Mouse (Mus musculus): ENCODE measurements at regions not wholly inside any gene's neighbourhood (a gene's known extent, or its start where the extent isn't known, plus 50 kb on each side); places are given as distances from the start of the nearest gene placed in this dataset.
"Not testable (repeated sequence)": the region's sequence is repeated elsewhere in the genome, so short reads cannot be mapped to it uniquely, and the experiment has no call there.

GRCm38 (mm10) chr1:47285639-47286038, 393.0 kb upstream of the Slc39a10 start:
- no peak for DNase-seq

DNA sequence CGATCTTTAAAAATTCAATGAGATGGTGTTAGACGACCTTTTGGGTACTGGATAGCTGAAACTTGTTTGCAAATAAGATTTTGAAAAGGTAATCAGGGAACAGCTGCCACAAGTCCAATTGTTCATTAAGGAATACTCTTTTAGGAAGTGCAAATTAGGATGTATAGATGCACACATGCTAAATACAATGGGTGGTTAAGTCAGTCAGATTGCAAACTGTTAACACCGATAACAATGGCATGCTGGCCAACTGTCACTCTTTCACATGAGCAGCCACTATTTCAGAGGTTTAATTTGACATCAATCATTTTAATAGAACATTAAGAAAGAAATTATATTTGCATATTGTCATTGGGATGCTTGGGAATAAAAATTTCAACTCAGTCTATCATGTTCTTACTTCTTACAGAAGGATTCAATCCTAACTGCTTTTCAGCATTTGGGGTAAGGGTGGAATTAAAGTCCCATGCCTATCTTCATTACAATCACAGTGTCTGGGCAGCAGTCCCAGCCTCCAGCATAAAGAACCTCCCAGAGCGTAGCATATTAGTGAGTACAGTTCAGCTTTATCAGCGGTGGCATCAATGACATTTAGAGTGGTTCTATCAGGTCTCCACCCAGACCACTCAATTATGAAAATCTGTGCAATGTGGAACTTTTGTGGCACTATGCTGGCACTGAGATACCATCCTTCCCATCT, 385.8 kb upstream of the Slc39a10 start:
- no peak for DNase-seq

DNA sequence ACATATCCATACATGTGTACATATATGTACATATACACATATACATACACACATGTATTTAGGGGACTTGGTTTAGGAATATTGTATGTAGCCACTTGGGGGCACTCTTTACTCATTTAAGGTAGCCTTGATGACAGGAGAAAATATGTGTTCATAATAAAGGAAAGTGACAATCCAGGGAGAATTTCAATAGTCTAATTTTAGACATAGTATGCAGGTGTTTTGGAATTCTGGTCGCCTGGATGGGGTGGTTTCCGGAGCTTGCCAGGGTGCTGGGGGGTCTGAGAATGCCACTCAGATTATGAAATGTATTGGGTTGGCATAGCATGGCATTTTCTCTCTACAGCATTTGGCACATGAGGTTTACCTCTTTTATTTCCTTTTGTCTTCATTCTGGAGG, 385.2 kb upstream of the Slc39a10 start:
- DNase-seq = no peak

DNA sequence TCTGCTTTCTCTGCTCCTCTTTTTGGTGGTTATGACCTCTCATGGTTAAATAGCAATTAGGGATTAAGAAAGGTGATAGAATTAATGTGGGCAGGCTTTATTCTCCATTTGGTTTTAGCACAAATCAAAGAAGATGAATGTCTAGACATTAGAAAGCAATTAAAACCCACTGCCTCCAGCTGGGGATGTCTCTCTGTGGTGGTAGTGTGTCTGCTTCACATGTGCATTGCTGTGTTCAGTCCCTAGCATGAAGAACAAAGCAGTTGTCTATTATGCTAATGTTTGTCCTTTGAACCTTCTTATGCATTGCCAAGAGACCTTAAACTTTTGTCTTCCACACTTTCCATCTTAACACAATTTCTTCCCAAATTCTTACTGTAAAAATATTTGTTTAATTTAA, 379.5 kb upstream of the Slc39a10 start:
- DNase-seq = no peak

DNA sequence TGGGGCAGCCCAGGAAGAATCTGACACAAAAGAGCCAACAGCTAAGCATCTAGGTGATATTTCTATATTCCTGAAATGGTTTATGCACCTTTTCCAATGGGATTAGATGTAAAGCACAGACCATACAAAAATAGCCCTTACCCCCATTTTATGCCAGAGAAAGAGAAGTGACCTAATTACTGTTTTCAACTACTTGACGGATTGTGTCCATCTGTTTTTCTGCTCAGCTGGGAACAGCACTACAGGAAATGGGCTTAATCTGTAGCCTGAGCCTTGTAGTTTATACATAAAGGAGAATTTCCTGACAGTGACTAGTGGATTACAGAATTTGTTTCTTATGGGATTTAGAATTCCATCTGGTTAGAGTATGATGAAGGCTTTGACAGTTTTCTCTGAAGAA, 371.0 kb upstream of the Slc39a10 start:
- DNase-seq = no peak

DNA sequence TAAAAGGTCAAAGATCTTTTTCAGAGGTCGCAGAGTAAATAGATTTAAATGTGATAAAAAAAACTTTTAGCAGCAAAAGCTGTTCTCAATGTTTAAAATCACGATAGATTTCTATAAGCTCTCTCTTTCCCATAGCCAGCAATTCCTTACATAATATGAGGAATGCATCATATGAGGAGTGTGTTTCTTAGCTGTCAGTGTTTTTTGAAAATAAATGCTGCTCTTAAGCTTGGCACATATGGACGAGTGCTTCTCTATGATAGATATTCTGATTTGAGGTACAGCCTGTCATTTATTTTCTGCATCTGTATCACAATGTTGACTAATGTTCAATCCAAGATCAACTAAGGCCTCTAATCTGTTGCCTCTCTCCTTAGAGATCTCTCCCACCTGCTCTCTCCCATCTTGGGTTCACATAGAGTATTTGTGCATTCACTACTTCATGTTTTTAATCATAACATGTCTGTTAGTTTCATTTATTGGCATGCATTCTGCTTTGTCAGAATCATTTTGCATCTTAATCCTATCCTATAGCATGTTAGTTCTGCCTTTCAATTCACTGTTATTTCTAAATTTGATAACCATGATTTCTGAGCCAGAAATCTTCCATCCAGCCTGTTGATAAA, 369.0 kb upstream of the Slc39a10 start:
- no peak for DNase-seq

DNA sequence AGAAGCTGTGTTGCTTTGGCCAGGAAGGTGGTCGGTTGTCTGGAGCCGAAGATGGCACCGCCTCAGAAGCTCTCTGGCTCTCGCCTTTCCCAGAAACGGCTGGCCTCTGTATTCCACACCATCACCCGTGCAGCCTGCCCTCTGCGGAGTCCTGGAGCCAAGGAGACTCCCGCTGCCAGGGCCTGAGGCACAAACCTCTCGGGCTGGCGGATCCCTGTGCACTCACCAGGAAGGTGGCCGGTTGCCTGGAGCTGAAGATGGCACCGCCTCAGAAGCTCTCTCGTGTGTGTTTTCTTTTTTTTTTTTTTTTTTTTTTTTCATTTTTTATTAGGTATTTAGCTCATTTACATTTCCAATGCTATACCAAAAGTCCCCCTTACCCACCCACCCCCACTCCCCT, 358.1 kb upstream of the Slc39a10 start:
- not testable (repeated sequence) for DNase-seq

GRCm38 (mm10) chr1:47217088-47217487, 324.4 kb upstream of the Slc39a10 start:
- DNase-seq = no peak

DNA sequence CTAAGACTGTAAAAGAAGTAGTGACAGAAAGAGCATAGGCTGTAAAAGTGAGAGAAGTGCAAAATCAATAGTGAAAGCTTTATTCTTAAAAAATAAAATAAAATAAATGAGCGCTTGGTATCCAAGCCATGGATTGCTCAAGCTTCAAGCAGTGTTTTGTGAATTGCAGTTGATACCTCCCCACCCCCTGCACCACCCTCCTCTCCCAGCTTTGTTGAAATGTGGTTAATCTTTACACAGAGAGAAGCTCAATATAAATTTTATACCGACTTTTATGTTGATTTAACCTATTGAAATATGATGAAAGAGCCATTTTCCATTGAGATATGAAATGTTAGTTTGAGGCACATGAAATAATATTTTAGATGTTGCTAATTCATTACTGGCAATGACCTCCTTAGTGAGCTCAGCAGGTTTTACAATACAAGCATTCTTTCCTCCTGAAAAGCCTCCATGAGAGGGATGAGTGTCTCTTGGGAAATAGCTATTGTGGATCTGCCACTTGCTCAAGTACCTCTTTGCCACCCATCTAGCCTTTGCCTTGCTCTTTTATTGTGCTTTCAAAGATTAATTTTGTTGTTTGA, 323.9 kb upstream of the Slc39a10 start:
- no peak for DNase-seq

GRCm38 (mm10) chr1:47213476-47213875, 320.8 kb upstream of the Slc39a10 start:
- DNase-seq = no peak

DNA sequence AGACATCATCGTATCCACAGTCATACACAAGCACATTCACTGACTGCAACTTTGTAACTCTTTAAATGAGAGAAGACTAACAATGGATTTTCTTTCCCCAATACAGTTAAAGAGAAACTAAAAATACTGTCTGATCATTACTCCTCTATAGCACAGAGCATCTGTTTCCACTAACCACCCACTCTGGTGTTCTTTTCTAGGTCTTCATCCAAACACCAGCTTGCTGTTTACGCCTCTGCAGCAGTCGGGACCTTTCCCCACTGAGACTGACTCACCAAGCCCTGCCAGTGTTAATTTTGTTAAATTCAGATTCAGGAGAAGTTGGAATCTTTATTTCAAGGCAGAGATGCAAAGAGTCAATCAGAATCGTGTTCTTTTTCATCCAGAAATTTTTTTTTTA, 300.3 kb upstream of the Slc39a10 start:
- DNase-seq = no peak

DNA sequence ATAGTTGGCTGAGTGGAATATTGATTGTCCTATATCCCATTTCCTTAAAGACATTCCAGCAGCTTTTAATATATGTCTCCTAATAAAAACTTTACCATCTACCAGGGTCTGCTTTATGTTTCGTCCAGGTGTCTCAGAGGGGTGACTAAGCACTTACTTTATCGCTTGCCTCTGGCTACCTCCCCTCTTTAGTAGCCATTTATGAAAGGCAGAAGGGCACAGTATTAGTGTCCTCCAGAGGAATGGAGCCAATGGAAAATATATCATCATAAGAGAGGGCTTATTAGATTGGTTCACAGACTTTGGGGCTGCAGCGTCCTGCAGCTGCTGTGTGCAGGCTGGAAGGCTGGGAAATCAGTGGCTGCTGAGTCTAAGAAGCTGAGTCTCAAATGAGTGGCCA, 271.8 kb upstream of the Slc39a10 start:
- no peak for DNase-seq

- DNase-seq = no peak
Measured at GRCm38 (mm10) chr1:47163808-47164410, 271.3 kb upstream of the Slc39a10 start.

DNA sequence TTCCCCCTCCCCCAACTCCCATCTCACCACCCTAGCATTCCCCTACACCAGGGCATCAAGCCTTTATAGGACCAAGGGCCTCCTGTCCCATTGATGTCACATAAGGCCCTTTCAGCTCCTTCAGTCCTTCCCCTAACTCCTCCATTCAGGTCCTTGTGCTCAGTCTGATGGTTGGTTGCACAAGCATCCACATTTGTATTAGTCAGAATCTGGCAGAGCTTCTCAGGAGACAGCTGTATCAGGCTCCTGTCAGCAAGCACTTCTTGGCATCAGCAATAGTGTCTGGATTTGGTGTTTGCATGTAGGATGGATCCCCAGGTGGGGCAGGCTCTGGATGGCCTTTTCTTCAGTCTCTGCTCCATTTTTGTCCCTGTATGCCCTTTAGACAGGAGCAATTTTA, 237.4 kb upstream of the Slc39a10 start:
- not testable (repeated sequence) for DNase-seq

- no peak for DNase-seq
Measured at GRCm38 (mm10) chr1:47119636-47120035, 227.0 kb upstream of the Slc39a10 start.

- DNase-seq = not testable (repeated sequence)
Measured at GRCm38 (mm10) chr1:47116681-47117080, 224.0 kb upstream of the Slc39a10 start.

DNA sequence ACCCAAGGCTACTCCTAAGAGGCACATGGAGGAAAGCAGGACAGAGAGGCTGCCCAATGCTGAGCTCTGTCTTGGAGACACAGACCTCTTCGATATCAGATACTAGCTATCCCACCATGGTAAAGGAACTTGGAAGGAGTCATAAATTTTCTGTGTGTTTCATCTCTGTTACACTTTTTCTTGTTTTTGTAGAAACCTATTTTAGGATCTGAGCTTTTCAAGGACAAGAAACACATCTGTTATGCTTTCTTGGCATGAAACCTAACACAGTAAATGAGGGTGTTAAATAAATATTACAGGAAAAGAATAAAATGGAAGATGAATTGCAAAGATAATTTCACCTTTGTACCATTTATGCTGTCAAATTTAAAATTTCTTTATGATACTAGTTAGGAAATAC, 219.8 kb upstream of the Slc39a10 start:
- DNase-seq = no peak

DNA sequence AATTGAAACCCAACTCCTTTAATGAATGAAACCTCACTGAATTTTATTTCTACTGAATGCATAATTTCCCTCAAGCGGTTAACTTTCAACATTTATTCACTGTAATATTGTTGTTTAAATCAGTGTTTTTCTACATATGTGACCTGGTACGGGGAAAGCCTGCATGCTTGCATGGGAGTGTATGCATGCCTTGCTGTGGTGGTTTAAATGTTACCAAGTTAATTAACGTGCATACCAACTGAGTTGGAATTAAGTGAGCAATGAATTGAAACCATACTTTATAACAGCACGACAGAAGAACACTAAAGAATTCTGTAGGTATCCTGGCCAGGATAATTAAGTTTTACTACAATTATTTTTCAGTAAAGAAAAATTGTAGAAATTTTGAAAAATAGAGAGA, 211.4 kb upstream of the Slc39a10 start:
- no peak for DNase-seq

DNA sequence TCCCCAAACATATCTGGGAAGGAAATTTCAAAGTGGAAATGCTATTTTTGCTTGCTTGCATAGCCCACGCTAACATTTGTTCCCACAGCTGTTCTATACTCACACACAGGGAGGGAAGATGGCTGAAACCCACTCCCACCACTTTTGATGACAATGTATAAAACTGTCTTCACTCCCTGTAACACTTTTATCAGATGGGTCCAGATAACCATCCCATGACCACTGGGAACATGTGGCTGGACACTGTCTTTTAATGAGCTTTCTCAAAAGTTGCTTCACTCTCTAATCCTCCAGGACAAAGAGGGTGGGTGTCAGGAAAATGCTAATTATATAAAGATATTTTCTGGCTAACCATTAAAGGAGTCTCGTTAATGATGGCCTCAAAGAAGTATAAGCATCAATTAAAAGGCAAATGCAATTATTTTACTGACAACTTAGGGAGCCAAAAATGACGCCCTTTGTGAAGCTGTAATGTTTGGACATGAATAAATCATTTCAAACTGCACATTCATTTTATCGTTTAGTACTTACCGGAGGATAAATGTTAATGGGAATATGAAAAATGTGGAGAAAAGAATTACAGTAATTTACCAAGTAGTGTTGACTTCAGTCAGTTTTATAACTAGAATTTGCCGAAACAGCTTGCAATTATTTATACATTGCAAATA, 210.8 kb upstream of the Slc39a10 start:
- no peak for DNase-seq

DNA sequence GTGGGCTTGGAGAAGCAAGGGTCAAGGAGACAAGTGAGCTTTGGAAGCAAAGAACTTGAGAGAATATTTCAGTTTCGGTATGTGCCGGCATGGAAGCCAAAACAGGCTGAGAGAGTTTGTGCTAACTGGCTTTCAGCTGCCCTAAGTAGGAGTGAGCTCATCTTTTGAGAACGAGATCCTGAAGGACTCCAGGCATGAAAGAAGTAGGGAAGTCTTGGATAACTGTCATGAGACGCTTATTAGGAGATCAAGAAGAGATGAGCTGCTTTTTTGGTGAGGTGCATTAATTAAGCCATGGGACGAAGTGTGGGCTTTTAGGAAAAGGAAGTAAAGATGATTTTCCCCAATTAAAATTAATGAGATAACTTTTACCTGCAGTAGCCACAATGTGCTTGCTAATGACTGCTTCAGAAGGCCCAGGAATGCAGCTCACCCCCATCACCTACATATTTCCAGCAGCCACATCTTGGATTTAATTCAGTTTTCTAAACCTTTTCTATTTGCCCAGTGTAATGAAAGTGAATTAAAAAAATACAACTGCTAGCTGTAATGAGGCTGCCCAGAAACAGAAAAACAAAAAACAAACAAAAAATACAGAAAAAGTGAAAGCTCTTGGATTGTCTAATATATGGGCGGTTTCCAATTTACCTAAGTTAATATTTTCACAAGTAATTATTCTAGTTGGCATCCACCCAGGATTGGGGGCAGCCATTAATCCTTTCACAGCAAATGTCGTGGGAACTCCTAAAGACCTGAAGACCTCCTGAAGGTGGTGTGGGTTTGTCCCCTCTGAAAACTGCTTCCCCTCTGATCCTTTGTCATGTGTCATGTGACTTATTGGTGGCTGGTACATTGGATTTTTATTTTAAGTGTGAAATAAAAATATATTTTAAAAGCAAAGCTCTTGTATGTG, 204.7 kb upstream of the Slc39a10 start:
- DNase-seq = no peak

DNA sequence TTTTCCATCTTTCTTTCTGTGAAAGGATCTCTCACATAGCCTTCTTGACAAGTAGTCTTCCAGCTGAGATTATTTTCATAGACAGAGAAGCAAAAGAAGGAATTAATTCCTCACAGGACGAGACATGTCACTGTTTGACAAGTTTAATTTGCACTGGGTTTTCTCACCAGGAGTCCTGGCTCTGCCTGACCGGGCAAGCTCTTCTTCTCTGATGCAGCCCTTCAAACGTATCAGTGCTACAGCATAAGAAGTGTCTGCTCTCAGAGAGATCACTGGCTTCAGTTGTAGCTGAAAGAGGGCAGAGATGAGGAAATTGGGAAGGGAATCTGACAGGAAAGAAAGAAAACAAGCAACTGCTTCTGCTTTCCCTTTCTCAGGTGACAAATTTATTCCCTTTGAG, 201.8 kb upstream of the Slc39a10 start:
- no peak for DNase-seq

GRCm38 (mm10) chr1:47093289-47093947, 200.8 kb upstream of the Slc39a10 start:
- no peak for DNase-seq

All from thymus, postnatal 25 days (tissue).